Mouse (Mus musculus): ENCODE results near the gene Srl.

- TF ChIP-seq GATA1 (IDR thresholded peaks at IDR 0.05; ENCODE audit: borderline replicate concordance, low read length) (no peak), FLI1 (IDR thresholded peaks at IDR 0.05; ENCODE audit: low read length) (no peak)
These were observed 95.2 kb downstream of the Srl start for GRCm38 (mm10) chr16:4446395-4446794.

Data from megakaryocyte, embryonic 14.5 days (primary cell).